Mouse (Mus musculus): ENCODE results near the gene Ctse. TPM values are rescaled to one million over a fixed set of nuclear protein-coding genes. Genes with fewer than 3 reads are reported as not detected.
A peak's percentile ranks its signal among the peaks of the same experiment; 100 is the strongest.

Gene Ctse
- polyA plus RNA-seq, 1 experiment, result 118 TPM

DNA sequence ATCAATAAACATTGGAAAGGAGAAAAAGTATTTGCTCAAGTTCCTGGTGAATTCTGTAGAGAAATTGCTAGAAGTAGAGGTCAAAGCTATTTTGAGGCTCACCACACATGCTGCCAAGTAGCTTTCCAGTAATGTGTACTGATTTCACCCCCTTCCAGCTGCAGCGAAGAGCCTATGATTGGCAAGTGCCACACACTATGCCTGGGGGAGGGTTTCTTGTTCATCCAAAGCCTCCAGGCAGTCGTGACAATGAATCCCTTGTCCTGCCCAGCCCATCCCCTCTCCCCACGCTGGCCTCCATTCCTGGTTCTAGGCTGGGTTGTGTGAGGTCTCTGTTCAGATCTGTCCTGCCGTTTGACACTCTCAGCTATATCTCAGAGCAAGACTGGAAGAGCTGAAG is 58.2 kb downstream of the Ctse start:
- Histone ChIP-seq H3K27ac (ENCODE audit: control insufficient read depth, insufficient read depth, low read depth, low read length, poor library complexity) (no peak overlapping the region), H3K4me1 (ENCODE audit: control insufficient read depth, insufficient read depth, low read length) (peaks cover 2% of the 10 kb centered on the region), H3K4me3 (replicated peaks; ENCODE audit: control insufficient read depth, low read depth, low read length) (no peak overlapping the region)
- no peak for TF ChIP-seq POLR2A (IDR thresholded peaks at IDR 0.05; ENCODE audit: borderline replicate concordance, control insufficient read depth, low read depth, low read length)
- no peak for TF ChIP-seq CTCF (IDR thresholded peaks at IDR 0.05; ENCODE audit: control insufficient read depth, insufficient read depth, low read length)
- WGBS, result 78% methylated on average over 4 of the region's 4 CpGs

DNA sequence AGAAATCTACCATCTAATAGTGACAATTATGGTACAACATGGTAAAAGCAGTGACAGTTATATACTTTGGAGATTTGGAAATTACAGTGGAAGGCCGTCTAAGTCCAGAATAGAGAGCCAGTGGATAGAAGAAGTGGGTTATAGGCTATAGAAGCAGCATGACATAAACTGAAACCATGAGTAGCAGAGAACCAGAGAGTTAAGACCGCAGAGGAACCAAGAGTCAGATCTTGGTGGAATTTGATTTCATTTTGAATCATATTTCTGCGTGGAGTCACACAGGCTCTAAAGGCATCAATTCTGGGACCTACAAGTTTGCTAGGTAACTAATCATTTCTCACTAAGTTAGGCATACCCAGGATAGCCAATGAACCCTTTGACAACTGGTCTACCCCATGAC is 60.7 kb downstream of the Ctse start:
- Histone ChIP-seq H3K4me1 (ENCODE audit: control insufficient read depth, insufficient read depth, low read length) (peaks cover 3% of the 10 kb centered on the region), H3K4me3 (replicated peaks; ENCODE audit: control insufficient read depth, low read depth, low read length) (no peak overlapping the region), H3K27ac (ENCODE audit: control insufficient read depth, insufficient read depth, low read depth, low read length, poor library complexity) (no peak overlapping the region)
- 80% methylated on average over 3 of the region's 3 CpGs for WGBS
- TF ChIP-seq POLR2A (IDR thresholded peaks at IDR 0.05; ENCODE audit: borderline replicate concordance, control insufficient read depth, low read depth, low read length) (no peak), CTCF (IDR thresholded peaks at IDR 0.05; ENCODE audit: control insufficient read depth, insufficient read depth, low read length) (no peak)

DNA sequence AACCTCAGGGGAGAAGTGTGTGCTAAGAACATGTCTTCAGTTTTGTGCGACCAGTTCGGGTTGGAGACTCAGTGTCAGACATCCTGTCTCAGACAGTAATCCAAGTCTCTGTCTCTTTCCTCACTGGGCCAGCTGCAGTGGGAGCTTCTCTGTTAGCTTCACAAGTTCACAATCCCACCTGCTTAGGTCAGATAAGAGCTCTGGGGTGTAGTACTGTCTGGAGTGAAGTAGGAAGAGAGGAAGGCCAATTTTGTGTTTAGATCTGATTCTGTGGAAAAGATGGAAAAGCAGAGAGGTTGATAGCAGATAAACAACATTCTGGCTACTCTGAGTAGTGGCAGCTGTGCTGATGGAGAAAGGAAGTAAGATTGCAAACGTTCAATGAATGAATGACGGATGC is 61.5 kb downstream of the Ctse start:
- peaks cover 3% of the 10 kb centered on the region for H3K4me1 ChIP-seq (ENCODE audit: control insufficient read depth, insufficient read depth, low read length)
- TF ChIP-seq CTCF (IDR thresholded peaks at IDR 0.05; ENCODE audit: control insufficient read depth, insufficient read depth, low read length), result no peak
- no peak for TF ChIP-seq POLR2A (IDR thresholded peaks at IDR 0.05; ENCODE audit: borderline replicate concordance, control insufficient read depth, low read depth, low read length)
- H3K27ac ChIP-seq (ENCODE audit: control insufficient read depth, insufficient read depth, low read depth, low read length, poor library complexity), result no peak overlapping the region
- H3K4me3 ChIP-seq (replicated peaks; ENCODE audit: control insufficient read depth, low read depth, low read length), result no peak overlapping the region
- 51% methylated on average over 4 of the region's 4 CpGs for WGBS

DNA sequence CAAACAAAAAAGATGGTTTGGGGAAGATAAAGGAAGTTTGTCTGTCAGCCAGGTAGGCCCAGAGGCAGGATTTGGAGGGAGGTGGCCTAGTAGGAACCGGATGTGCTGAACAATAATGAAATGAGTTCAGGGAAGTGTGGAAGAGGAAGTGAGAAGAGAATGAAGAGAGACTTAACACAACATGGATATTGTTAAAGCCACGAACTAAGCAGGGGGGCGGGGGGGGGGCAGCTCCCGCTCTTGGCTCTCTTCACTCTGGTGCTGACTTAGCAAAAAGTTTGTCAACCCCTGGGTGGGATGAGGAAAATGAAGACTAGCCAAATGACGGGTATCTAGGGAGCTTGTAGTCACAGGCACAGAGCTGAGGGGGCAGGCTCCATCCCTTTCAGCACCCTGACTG is 62.3 kb downstream of the Ctse start:
- no peak overlapping the region; the same call in 1 of the 2 replicates for H3K27ac ChIP-seq (ENCODE audit: control insufficient read depth, insufficient read depth, low read depth, low read length, poor library complexity)
- 17% methylated on average over 5 of the region's 5 CpGs for WGBS
- H3K4me1 ChIP-seq (ENCODE audit: control insufficient read depth, insufficient read depth, low read length), result peaks cover 3% of the 10 kb centered on the region
- no peak for TF ChIP-seq POLR2A (IDR thresholded peaks at IDR 0.05; ENCODE audit: borderline replicate concordance, control insufficient read depth, low read depth, low read length)
- no peak for TF ChIP-seq CTCF (IDR thresholded peaks at IDR 0.05; ENCODE audit: control insufficient read depth, insufficient read depth, low read length)
- H3K4me3 ChIP-seq (replicated peaks; ENCODE audit: control insufficient read depth, low read depth, low read length), result no peak overlapping the region

DNA sequence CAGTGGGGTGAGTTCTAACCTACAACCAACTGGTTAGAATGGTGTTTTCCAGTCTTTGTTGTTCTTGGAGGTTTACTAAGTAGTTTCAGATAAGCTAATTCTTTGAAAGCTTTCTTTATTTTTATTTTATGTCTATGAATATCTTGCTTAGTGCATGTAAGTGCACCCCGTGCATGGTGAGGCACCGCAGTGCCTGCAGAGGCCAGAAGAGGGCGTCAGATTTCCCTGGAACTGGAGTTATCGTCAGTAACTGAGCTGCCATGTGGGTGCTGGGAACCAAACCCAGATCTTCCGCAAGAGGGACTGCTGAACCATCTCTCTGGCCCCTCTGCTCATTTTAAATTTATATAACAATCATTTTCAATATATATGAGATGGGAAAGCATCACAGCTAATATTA is 63.3 kb downstream of the Ctse start:
- Histone ChIP-seq H3K27ac (ENCODE audit: control insufficient read depth, insufficient read depth, low read depth, low read length, poor library complexity) (no peak overlapping the region), H3K4me3 (replicated peaks; ENCODE audit: control insufficient read depth, low read depth, low read length) (no peak overlapping the region), H3K4me1 (ENCODE audit: control insufficient read depth, insufficient read depth, low read length) (peaks cover 3% of the 10 kb centered on the region)
- 81% methylated on average over 5 of the region's 5 CpGs for WGBS
- no peak for TF ChIP-seq POLR2A (IDR thresholded peaks at IDR 0.05; ENCODE audit: borderline replicate concordance, control insufficient read depth, low read depth, low read length)

DNA sequence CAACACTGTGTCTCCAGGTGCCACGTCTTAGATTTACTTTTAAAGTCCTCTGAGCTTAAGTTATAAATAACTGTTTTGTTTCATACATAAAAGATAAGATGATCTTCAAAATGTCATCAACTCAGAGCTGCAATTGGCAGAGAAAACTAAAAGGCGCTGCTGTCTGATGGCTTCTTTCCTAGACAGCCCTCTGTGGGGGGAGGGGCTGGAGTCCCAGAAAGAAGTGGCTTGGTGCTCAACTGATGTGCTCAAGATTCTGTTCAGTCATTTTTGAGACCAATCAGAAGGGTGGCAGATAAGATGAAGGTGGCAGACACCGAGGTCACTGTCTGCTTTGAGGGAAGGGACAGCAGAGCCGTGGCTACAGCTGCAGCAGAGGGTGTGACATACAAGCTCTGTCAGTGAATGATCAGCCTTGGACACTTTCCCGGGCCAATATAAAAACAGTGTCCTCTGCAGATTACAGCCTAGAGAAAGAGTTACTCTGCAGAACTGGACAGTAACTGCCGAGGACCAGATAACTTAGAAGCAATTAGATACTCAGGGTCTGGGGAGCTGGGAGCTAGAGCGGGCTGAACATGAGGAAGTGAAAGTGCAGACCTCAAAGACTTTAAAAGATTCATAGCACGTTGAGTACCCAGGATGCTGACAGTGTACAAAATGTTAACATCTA is 64.1 kb downstream of the Ctse start:
- WGBS, result 26% methylated on average over 8 of the region's 8 CpGs
- H3K4me1 ChIP-seq (ENCODE audit: control insufficient read depth, insufficient read depth, low read length), result peaks cover 3% of the 10 kb centered on the region
- TF ChIP-seq POLR2A (IDR thresholded peaks at IDR 0.05; ENCODE audit: borderline replicate concordance, control insufficient read depth, low read depth, low read length) (no peak), CTCF (IDR thresholded peaks at IDR 0.05; ENCODE audit: control insufficient read depth, insufficient read depth, low read length) (no peak)
- no peak overlapping the region for H3K4me3 ChIP-seq (replicated peaks; ENCODE audit: control insufficient read depth, low read depth, low read length)
- H3K27ac ChIP-seq (ENCODE audit: control insufficient read depth, insufficient read depth, low read depth, low read length, poor library complexity), result no peak overlapping the region

DNA sequence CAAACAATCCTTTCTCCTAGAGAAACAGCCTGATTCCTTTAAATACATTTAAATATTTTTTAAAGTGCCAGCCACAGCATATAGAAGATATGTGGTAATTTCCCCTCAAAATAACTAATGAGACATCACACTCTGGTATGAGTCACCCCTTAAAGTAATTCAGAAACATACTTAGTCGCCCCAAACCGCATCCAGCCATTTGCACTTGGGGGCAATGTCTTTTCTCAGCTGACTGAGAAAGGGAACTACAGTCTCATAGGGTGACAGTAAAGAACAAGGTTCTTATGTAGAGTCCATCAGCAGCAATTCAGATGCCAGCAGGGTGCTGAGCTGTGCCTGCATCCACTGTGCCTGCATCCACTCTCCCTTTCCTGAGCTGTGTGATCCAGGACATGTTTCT is 65.4 kb downstream of the Ctse start:
- WGBS, result 50% methylated on average over 2 of the region's 2 CpGs
- TF ChIP-seq POLR2A (IDR thresholded peaks at IDR 0.05; ENCODE audit: borderline replicate concordance, control insufficient read depth, low read depth, low read length), result no peak
- H3K27ac ChIP-seq (ENCODE audit: control insufficient read depth, insufficient read depth, low read depth, low read length, poor library complexity), result no peak overlapping the region
- peaks cover 3% of the 10 kb centered on the region for H3K4me1 ChIP-seq (ENCODE audit: control insufficient read depth, insufficient read depth, low read length)
- H3K4me3 ChIP-seq (replicated peaks; ENCODE audit: control insufficient read depth, low read depth, low read length), result no peak overlapping the region

DNA sequence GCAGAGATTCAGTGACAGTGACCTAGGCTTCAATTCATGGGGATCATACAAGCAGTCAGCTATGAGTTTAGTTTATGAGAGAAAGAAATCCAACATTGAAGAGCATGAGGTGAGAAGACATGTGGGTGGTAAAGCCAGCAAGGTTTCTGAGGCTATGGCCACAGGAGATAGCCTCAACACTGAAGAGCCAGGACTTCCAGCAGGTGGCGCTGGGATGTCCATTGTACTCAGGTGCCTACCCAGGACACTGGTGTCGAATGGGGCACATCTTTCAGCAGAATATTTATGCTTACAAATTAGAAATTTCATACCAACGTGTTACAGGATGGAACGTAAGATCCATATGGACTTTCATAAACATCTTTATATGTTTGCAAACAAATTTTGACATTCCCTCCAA is 70.2 kb downstream of the Ctse start:
- WGBS, result 20% methylated on average over 4 of the region's 4 CpGs
- Histone ChIP-seq H3K4me3 (replicated peaks; ENCODE audit: control insufficient read depth, low read depth, low read length) (no peak overlapping the region), H3K4me1 (ENCODE audit: control insufficient read depth, insufficient read depth, low read length) (no peaks in the 10 kb centered on the region; the same call in 1 of the 2 replicates), H3K27ac (ENCODE audit: control insufficient read depth, insufficient read depth, low read depth, low read length, poor library complexity) (no peak overlapping the region)
- TF ChIP-seq CTCF (IDR thresholded peaks at IDR 0.05; ENCODE audit: control insufficient read depth, insufficient read depth, low read length), result peak; percentile 85
- no peak for TF ChIP-seq POLR2A (IDR thresholded peaks at IDR 0.05; ENCODE audit: borderline replicate concordance, control insufficient read depth, low read depth, low read length)

DNA sequence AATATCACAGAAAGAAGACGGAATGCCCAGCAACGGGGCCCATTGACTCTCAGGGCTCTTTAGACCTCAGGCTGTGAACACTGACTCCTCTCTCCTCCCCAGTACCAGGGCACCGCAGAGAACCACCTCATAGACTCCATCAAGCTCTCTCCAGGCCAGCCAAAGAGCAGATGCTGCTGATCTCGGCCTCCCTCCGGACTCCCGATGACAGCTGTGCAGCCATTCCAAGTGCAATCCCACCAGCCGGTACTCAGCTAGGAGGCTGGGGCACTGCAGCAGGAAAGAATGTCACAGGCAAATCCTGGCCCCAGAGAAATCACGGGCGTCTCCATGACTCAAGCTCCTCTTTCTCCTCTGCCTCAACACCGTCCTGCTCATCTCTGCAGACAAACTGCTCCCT is 73.4 kb downstream of the Ctse start:
- TF ChIP-seq POLR2A (IDR thresholded peaks at IDR 0.05; ENCODE audit: borderline replicate concordance, control insufficient read depth, low read depth, low read length), result no peak
- no peak for TF ChIP-seq CTCF (IDR thresholded peaks at IDR 0.05; ENCODE audit: control insufficient read depth, insufficient read depth, low read length)

More for the DNA sequence above, 73.4 kb downstream of the Ctse start:
- H3K4me1 ChIP-seq (ENCODE audit: control insufficient read depth, insufficient read depth, low read length), result no peaks in the 10 kb centered on the region
- no peak overlapping the region for H3K4me3 ChIP-seq (replicated peaks; ENCODE audit: control insufficient read depth, low read depth, low read length)
- WGBS, result 85% methylated on average over 10 of the region's 10 CpGs
- no peak overlapping the region for H3K27ac ChIP-seq (ENCODE audit: control insufficient read depth, insufficient read depth, low read depth, low read length, poor library complexity)

Measured in bone marrow, adult 2 months (tissue).